Mouse (Mus musculus) midbrain, embryonic 12.5 days (tissue): ENCODE measurements at regions not wholly inside any gene's neighbourhood (a gene's known extent, or its start where the extent isn't known, plus 50 kb on each side); places are given as distances from the start of the nearest gene placed in this dataset.
A peak's percentile ranks its signal among the peaks of the same experiment; 100 is the strongest.

Source experiments
- ATAC-seq: fragments of 200-750 bp; cut with Nextera tagmentation; 2 replicates; pipeline ENCODE4 v1.8.0; 2017; ENCODE audit warnings: low read depth, moderate TSS enrichment, moderate library complexity; ENCODE audit not compliant: low FRiP score
- H3K27ac ChIP-seq: fragments of 300-500 bp; sonication (generic); replicated peaks from 2 replicates; pipeline ENCODE4 v1.5.1; 2016; ENCODE audit warnings: mild to moderate bottlenecking
- H3K27me3 ChIP-seq: fragments of 300-500 bp; sonication (generic); 2 replicates; pipeline ENCODE4 v1.6.1; 2016; ENCODE audit warnings: mild to moderate bottlenecking
- H3K36me3 ChIP-seq: fragments of 300-500 bp; sonication (generic); 2 replicates; pipeline ENCODE4 v1.6.1; 2016
- H3K4me1 ChIP-seq: fragments of 300-500 bp; sonication (generic); 2 replicates; pipeline ENCODE4 v1.6.1; 2016
- H3K4me2 ChIP-seq: fragments of 300-500 bp; sonication (generic); replicated peaks from 2 replicates; pipeline ENCODE4 v1.6.1; 2016; ENCODE audit warnings: mild to moderate bottlenecking, moderate library complexity
- H3K4me3 ChIP-seq: fragments of 300-500 bp; sonication (generic); 2 replicates; pipeline ENCODE4 v1.5.1; 2016; ENCODE audit warnings: mild to moderate bottlenecking
- H3K9ac ChIP-seq: fragments of 300-500 bp; sonication (generic); replicated peaks from 2 replicates; pipeline ENCODE4 v1.6.1; 2016; ENCODE audit warnings: mild to moderate bottlenecking, moderate library complexity
- H3K9me3 ChIP-seq: fragments of 300-500 bp; sonication (generic); 2 replicates; pipeline ENCODE4 v1.6.1; 2016; ENCODE audit warnings: mild to moderate bottlenecking
- WGBS: fragments of 180-500 bp; shearing (Covaris S2); methylation state at CpG from one replicate; pipeline ENCODE4 v1.1.7; 2016; 5-methylcytosine and 5-hydroxymethylcytosine counted together

- H3K4me3 ChIP-seq, result no peak overlapping the region
- no peaks in the 10 kb centered on the region for H3K9me3 ChIP-seq
- no peak overlapping the region for H3K27ac ChIP-seq
- no peaks in the 10 kb centered on the region for H3K36me3 ChIP-seq
- 81% methylated on average over 3 of the region's 3 CpGs for WGBS
- H3K4me2 ChIP-seq, result no peak overlapping the region
- no peak for ATAC-seq
- no peaks in the 10 kb centered on the region for H3K27me3 ChIP-seq
- H3K4me1 ChIP-seq, result peaks cover 6% of the 10 kb centered on the region; the same call in 1 of the 2 replicates
- no peak overlapping the region for H3K9ac ChIP-seq
These were observed 63.8 kb upstream of the Ppm1h start for GRCm38 (mm10) chr10:122614720-122615119.

GRCm38 (mm10) chr10:122615658-122616057, 62.9 kb upstream of the Ppm1h start:
- no peaks in the 10 kb centered on the region for H3K9me3 ChIP-seq
- ATAC-seq, result no peak
- WGBS, result 93% methylated on average over 12 of the region's 12 CpGs
- no peak overlapping the region for H3K4me3 ChIP-seq
- no peak overlapping the region for H3K4me2 ChIP-seq
- H3K4me1 ChIP-seq, result peaks cover 6% of the 10 kb centered on the region; the same call in 1 of the 2 replicates
- H3K36me3 ChIP-seq, result no peaks in the 10 kb centered on the region
- no peak overlapping the region for H3K9ac ChIP-seq
- no peak overlapping the region for H3K27ac ChIP-seq
- no peaks in the 10 kb centered on the region for H3K27me3 ChIP-seq

- Histone ChIP-seq H3K36me3 (no peaks in the 10 kb centered on the region), H3K27ac (no peak overlapping the region), H3K4me3 (no peak overlapping the region), H3K9me3 (no peaks in the 10 kb centered on the region), H3K9ac (no peak overlapping the region), H3K4me2 (no peak overlapping the region), H3K4me1 (peaks cover 6% of the 10 kb centered on the region; the same call in 1 of the 2 replicates), H3K27me3 (no peaks in the 10 kb centered on the region)
- no peak for ATAC-seq
- 64% methylated on average over 6 of the region's 6 CpGs for WGBS
These were observed 62.2 kb upstream of the Ppm1h start for GRCm38 (mm10) chr10:122616385-122616784.

- Histone ChIP-seq H3K4me1 (peaks cover 6% of the 10 kb centered on the region; the same call in 1 of the 2 replicates), H3K27ac (no peak overlapping the region), H3K9me3 (no peaks in the 10 kb centered on the region), H3K4me3 (no peak overlapping the region), H3K27me3 (no peaks in the 10 kb centered on the region), H3K36me3 (no peaks in the 10 kb centered on the region), H3K4me2 (no peak overlapping the region), H3K9ac (no peak overlapping the region)
- WGBS, result 12% methylated on average over 3 of the region's 3 CpGs
- peak; percentile 64 for ATAC-seq
These were observed 59.7 kb upstream of the Ppm1h start for GRCm38 (mm10) chr10:122618854-122619253.

- H3K9me3 ChIP-seq, result no peaks in the 10 kb centered on the region
- no peaks in the 10 kb centered on the region for H3K36me3 ChIP-seq
- no peak overlapping the region for H3K27ac ChIP-seq
- no peak overlapping the region for H3K4me2 ChIP-seq
- 44% methylated on average over 16 of the region's 16 CpGs for WGBS
- H3K4me3 ChIP-seq, result no peak overlapping the region
- peaks cover 6% of the 10 kb centered on the region; the same call in 1 of the 2 replicates for H3K4me1 ChIP-seq
- no peak overlapping the region for H3K9ac ChIP-seq
- no peaks in the 10 kb centered on the region for H3K27me3 ChIP-seq
- ATAC-seq, result peak; percentile 69; the same call in 1 of the 2 replicates
These were observed 59.0 kb upstream of the Ppm1h start for GRCm38 (mm10) chr10:122619406-122620116.
